ENCODE assay signal across 8 mouse cellular contexts in the genomic region with DNA sequence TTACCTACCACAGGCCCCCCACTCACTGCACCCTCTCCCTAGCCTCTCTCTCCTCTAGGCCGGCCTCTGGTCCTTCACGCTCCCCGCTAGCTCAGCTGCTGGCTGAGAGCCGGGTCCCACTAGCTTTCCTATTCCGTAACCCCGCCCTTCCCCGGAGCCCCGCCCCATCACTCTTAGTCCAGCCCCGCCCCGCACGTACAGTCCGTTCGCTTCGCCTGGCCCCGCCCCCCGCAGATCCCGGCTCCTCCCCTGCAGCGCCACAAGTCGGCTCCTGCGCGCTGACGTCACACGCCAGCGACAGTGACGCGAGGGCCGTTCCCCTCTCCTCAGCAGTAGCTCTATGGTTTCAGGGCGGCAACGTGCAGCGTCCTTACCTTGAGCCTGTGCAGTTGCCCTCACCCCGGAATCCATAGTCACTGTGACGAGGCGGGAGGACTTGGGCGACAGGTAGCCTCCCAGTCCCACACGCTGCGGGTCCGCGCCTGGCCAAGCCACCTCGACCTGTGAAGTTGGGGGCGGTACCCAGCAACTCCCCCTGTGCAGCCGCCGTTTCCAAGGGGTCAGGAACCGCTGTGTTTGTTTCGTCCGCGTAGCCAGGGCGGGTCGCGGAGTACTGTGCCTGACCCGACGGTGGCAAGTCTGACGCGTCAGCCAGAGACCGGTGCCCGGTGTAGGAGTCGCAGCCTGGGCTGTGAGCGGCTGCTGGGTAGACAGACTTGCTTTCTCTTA. TPM values are rescaled to one million over a fixed set of nuclear protein-coding genes. Genes with fewer than 3 reads are reported as not detected.
DNase-seq lines count a peak whose midpoint lies in the region; ATAC-seq and TF ChIP-seq lines count a peak whose summit lies in the region.

A gene (plus strand): TSS at position 286 of the 729 bp plus-strand sequence.

- WGBS in bone marrow, adult 2 months: under 1% methylated on average over 57 of the region's 57 CpGs
- WGBS in embryonic facial prominence, embryonic 15.5 days: under 1% methylated on average over 57 of the region's 57 CpGs
- WGBS in limb, embryonic 14.5 days: under 1% methylated on average over 57 of the region's 57 CpGs
- WGBS in midbrain, postnatal 0 days: under 1% methylated on average over 55 of the region's 57 CpGs

- H3K4me1 ChIP-seq in bone marrow, adult 2 months (ENCODE audit: control insufficient read depth, insufficient read depth, low read length): no peaks in the 10 kb centered on the region; the same call in 1 of the 2 replicates
- peaks cover 10% of the 10 kb centered on the region for H3K4me1 ChIP-seq in embryonic facial prominence, embryonic 15.5 days
- peaks cover 6% of the 10 kb centered on the region; the same call in 1 of the 2 replicates for H3K4me1 ChIP-seq in limb, embryonic 14.5 days (ENCODE audit: control insufficient read depth, insufficient read depth, low read length)
- H3K4me1 ChIP-seq in midbrain, postnatal 0 days (ENCODE audit: insufficient read depth, low read length): no peaks in the 10 kb centered on the region

- TF ChIP-seq POLR2A in bone marrow, adult 2 months (IDR thresholded peaks at IDR 0.05; ENCODE audit: borderline replicate concordance, control insufficient read depth, low read depth, low read length): peak; percentile 82
- peak; percentile 79; the same call in 1 of the 2 replicates for TF ChIP-seq POLR2A in limb, embryonic 14.5 days (IDR thresholded peaks at IDR 0.05; ENCODE audit: borderline replicate concordance, extremely low read depth, insufficient read depth, insufficient read length)

- H3K9me3 ChIP-seq in embryonic facial prominence, embryonic 15.5 days (replicated peaks): no peaks in the 10 kb centered on the region
- no peaks in the 10 kb centered on the region for H3K9me3 ChIP-seq in limb, embryonic 14.5 days (ENCODE audit: control insufficient read depth, low read length)
- no peaks in the 10 kb centered on the region for H3K9me3 ChIP-seq in midbrain, postnatal 0 days (ENCODE audit: low read length)

- H3K36me3 ChIP-seq in embryonic facial prominence, embryonic 15.5 days: no peaks in the 10 kb centered on the region
- no peaks in the 10 kb centered on the region for H3K36me3 ChIP-seq in limb, embryonic 14.5 days (ENCODE audit: control insufficient read depth, insufficient read depth, low read length)
- no peaks in the 10 kb centered on the region for H3K36me3 ChIP-seq in midbrain, postnatal 0 days (ENCODE audit: insufficient read depth, low read length)

- H3K27ac ChIP-seq in bone marrow, adult 2 months (ENCODE audit: control insufficient read depth, insufficient read depth, low read depth, low read length, poor library complexity): peak within 1 kb of the TSS; percentile 93
- peak within 1 kb of the TSS; percentile 90 for H3K27ac ChIP-seq in embryonic facial prominence, embryonic 15.5 days (replicated peaks)
- peak within 1 kb of the TSS; percentile 88 for H3K27ac ChIP-seq in limb, embryonic 14.5 days (replicated peaks; ENCODE audit: low read depth, low read length)
- peak within 1 kb of the TSS; percentile 83 for H3K27ac ChIP-seq in midbrain, postnatal 0 days (ENCODE audit: low read depth, low read length)

- H3K4me2 ChIP-seq in embryonic facial prominence, embryonic 15.5 days (replicated peaks): peak within 1 kb of the TSS; percentile 68
- H3K4me2 ChIP-seq in limb, embryonic 14.5 days (replicated peaks; ENCODE audit: low read depth, low read length, severe bottlenecking): peak within 1 kb of the TSS; percentile 77
- peak within 1 kb of the TSS; percentile 78 for H3K4me2 ChIP-seq in midbrain, postnatal 0 days (ENCODE audit: low read depth, low read length, poor library complexity, severe bottlenecking)

- H3K4me3 ChIP-seq in bone marrow, adult 2 months (replicated peaks; ENCODE audit: control insufficient read depth, low read depth, low read length): peak within 1 kb of the TSS; percentile 88
- H3K4me3 ChIP-seq in embryonic facial prominence, embryonic 15.5 days (replicated peaks): peak within 1 kb of the TSS; percentile 95
- H3K4me3 ChIP-seq in limb, embryonic 14.5 days (replicated peaks; ENCODE audit: low read length): peak within 1 kb of the TSS; percentile 84
- H3K4me3 ChIP-seq in midbrain, postnatal 0 days (ENCODE audit: low read depth, low read length): peak within 1 kb of the TSS; percentile 70

- H3K9ac ChIP-seq in embryonic facial prominence, embryonic 15.5 days: peak within 1 kb of the TSS; percentile 77
- H3K9ac ChIP-seq in limb, embryonic 14.5 days (ENCODE audit: low read depth, low read length, severe bottlenecking): peak within 1 kb of the TSS; percentile 79
- H3K9ac ChIP-seq in midbrain, postnatal 0 days (replicated peaks; ENCODE audit: low read length, poor library complexity, severe bottlenecking): peak within 1 kb of the TSS; percentile 74

- no peak for TF ChIP-seq CTCF in bone marrow, adult 2 months (IDR thresholded peaks at IDR 0.05; ENCODE audit: control insufficient read depth, insufficient read depth, low read length)
- TF ChIP-seq CTCF in midbrain, postnatal 0 days (IDR thresholded peaks at IDR 0.05): no peak; the same call in 1 of the 2 replicates

- DNase-seq in 416B (ENCODE audit: low read depth): peak; percentile 99
- peak; percentile 93 for DNase-seq in heart, adult 8-10 months (ENCODE audit: low spot score)
- DNase-seq in kidney, adult 9 months: peak; percentile 97
- DNase-seq in limb, embryonic 14.5 days (ENCODE audit: low spot score): peak; percentile 96
- DNase-seq in midbrain, postnatal 0 days (ENCODE audit: low spot score): peak; percentile 97
- peak; percentile 97 to 98 for DNase-seq in spleen, postnatal 14 days (ENCODE audit: low spot score in 2 of 2)

- no peaks in the 10 kb centered on the region for H3K27me3 ChIP-seq in embryonic facial prominence, embryonic 15.5 days
- no peaks in the 10 kb centered on the region for H3K27me3 ChIP-seq in limb, embryonic 14.5 days (ENCODE audit: control insufficient read depth, insufficient read depth, low read length)
- H3K27me3 ChIP-seq in midbrain, postnatal 0 days (ENCODE audit: insufficient read depth, low read length): no peaks in the 10 kb centered on the region

- ATAC-seq in embryonic facial prominence, embryonic 15.5 days (ENCODE audit: insufficient number of reproducible peaks, low FRiP score, low TSS enrichment, low read depth): peak; percentile 97
- ATAC-seq in limb, embryonic 14.5 days (ENCODE audit: low FRiP score, low read depth): peak; percentile 95
- peak; percentile 97 for ATAC-seq in midbrain, postnatal 0 days (ENCODE audit: low FRiP score)

RNA-seq across cellular contexts. Expression of the gene that starts here (rescaled TPM):
- polyA plus RNA-seq in bone marrow, adult 2 months (2011; ENCODE audit: insufficient read depth, insufficient read length, low replicate concordance, missing spikeins): 7.1 and 10.0 TPM in 2 replicates
- 19.8 and 20.2 TPM in 2 replicates for polyA plus RNA-seq in embryonic facial prominence, embryonic 15.5 days (2015; fragmentation: Nextera tagmentation; extraction: Ambion mirVana)
- 10 to 100 TPM in 1 of 4 experiments, 1 to 10 TPM in 3; 9.6 to 10.0 (median 9.8) TPM for total RNA-seq in heart, adult 8-10 months (2022)
- 8.6 and 10.8 TPM in 2 replicates for polyA plus RNA-seq in limb, embryonic 14.5 days (2012; rRNA removed)
- 21.9 and 23.0 TPM in 2 replicates for polyA plus RNA-seq in limb, embryonic 14.5 days (2014; fragmentation: Nextera tagmentation; extraction: Ambion mirVana)
- total RNA-seq in midbrain, postnatal 0 days (2014; rRNA removed): 15.0 and 17.5 TPM in 2 replicates
- polyA plus RNA-seq in midbrain, postnatal 0 days (2015; fragmentation: Nextera tagmentation; extraction: Ambion mirVana): 22.0 and 22.4 TPM in 2 replicates

Comparison
In these comparisons a context has a peak if more than half of its experiments do, and no peak if none do; other contexts are left out.
1. Peak in every context shown above with its lines: DNase-seq, ATAC-seq, H3K4me3 ChIP-seq and H3K27ac ChIP-seq.